Mouse (Mus musculus) spleen, postnatal 14 days (tissue): ENCODE data around the gene Gm6793.

Experiments used
- DNase-seq, 2 experiments: peaks; one replicate each; pipeline ENCODE4 v3.0.0; 2021 to 2022; ENCODE audit warnings: low spot score in 2 of 2

Gene Gm6793

GRCm38 (mm10) chr8:111984511-111984910, 30.3 kb downstream of the Gm6793 start:
- DNase-seq: no peak

- DNase-seq: peak in 1 of 2 experiments; percentile 8
Measured at GRCm38 (mm10) chr8:111982116-111982515, 32.7 kb downstream of the Gm6793 start.

GRCm38 (mm10) chr8:111978147-111978546, 36.7 kb downstream of the Gm6793 start:
- no peak for DNase-seq

GRCm38 (mm10) chr8:111976326-111976725, 38.5 kb downstream of the Gm6793 start:
- no peak for DNase-seq

- no peak for DNase-seq
Measured at GRCm38 (mm10) chr8:111975706-111976105, 39.1 kb downstream of the Gm6793 start.

- no peak for DNase-seq
Measured at GRCm38 (mm10) chr8:111974138-111974537, 40.7 kb downstream of the Gm6793 start.

- no peak for DNase-seq
Measured at GRCm38 (mm10) chr8:111968991-111969390, 45.8 kb downstream of the Gm6793 start.

GRCm38 (mm10) chr8:111968541-111968940, 46.3 kb downstream of the Gm6793 start:
- DNase-seq: no peak

GRCm38 (mm10) chr8:111967246-111967870, 47.5 kb downstream of the Gm6793 start:
- DNase-seq: no peak

- no peak for DNase-seq
Measured at GRCm38 (mm10) chr8:111964849-111965561, 49.8 kb downstream of the Gm6793 start.

GRCm38 (mm10) chr8:111964351-111964750, 50.5 kb downstream of the Gm6793 start:
- DNase-seq: no peak

- no peak for DNase-seq
Measured at GRCm38 (mm10) chr8:111963546-111963945, 51.3 kb downstream of the Gm6793 start.
